Mouse (Mus musculus) cerebellum, adult 11 months (tissue): ENCODE data around the gene Angpt4.
A peak's percentile ranks its signal among the peaks of the same experiment; 100 is the strongest.

Source experiments
- DNase-seq: peaks from one replicate; pipeline ENCODE4 v3.0.0; 2022

The Angpt4 gene

DNA sequence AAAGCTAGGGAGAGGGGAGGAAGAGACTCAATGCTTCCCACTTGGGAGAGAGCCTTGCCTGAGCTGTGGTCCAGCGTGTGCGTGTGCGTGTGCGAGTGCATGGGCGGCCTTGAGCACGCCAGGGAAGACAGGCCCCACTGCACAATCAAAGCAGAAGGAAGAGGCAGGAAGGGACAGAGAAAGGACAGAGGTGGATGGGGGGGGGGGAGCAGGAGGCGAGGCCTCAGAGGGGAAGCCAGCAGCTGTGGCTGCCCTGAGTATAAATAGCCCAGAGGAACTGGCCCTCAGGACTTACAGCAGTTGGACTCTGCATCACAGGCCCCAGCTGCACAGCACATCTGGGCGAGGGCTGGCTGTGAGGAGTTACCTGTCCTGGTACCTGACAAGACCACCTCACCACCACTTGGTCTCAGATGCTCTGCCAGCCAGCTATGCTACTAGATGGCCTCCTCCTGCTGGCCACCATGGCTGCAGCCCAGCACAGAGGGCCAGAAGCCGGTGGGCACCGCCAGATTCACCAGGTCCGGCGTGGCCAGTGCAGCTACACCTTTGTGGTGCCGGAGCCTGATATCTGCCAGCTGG is at the start of gene Angpt4:
Gene Angpt4 (plus strand): TSS at position 292 of the 582 bp plus-strand sequence.
- no peak for DNase-seq

GRCm38 (mm10) chr2:151862257-151862810 is 48.7 kb upstream of the Angpt4 start:
- no peak for DNase-seq

- no peak for DNase-seq
Measured at GRCm38 (mm10) chr2:151864941-151865340, 46.1 kb upstream of the Angpt4 start.

DNA sequence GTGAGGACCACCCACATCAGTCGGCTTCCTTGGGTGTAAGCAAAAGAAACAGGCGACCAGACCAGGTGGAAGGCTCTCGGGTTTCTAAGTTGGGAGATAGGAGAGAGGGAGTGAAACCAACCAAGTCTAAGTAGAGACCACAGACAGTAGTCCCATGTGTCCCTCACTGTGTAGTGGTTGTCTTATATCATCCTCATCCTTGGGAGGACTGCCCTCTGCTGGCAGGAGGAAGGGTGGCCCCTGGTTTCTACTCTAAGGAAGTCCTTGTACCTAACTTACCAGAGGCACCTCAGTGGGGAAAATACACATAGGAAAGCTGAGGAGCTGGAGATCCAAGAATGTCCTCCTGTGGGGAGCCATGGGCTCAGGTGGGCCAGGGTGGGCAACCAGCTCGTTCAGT is 44.5 kb upstream of the Angpt4 start:
- DNase-seq: peak; percentile 7

- no peak for DNase-seq
Measured at GRCm38 (mm10) chr2:151868196-151868595, 42.8 kb upstream of the Angpt4 start.

DNA sequence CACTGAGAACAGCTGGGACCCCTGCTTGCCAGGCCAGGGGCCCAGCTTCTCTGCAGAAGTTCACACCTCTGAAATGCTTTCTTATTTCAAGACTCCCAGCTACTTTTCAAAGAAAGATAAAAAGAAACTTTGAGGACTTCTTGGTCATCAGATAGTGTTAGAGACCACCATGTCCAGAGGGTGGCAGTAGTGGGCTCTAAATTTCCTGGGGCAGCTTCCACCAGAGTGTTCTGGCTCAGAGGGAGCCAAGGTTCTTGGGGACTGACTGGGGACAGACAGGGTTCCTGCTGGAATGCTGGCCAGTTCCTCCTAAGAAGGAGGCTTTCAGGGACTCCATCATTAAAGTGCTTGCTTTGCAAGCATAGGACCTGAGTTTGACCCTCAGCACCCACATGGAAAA is 36.5 kb upstream of the Angpt4 start:
- DNase-seq: no peak

- DNase-seq: peak; percentile 37
Measured at GRCm38 (mm10) chr2:151876012-151876485, 35.0 kb upstream of the Angpt4 start.

DNA sequence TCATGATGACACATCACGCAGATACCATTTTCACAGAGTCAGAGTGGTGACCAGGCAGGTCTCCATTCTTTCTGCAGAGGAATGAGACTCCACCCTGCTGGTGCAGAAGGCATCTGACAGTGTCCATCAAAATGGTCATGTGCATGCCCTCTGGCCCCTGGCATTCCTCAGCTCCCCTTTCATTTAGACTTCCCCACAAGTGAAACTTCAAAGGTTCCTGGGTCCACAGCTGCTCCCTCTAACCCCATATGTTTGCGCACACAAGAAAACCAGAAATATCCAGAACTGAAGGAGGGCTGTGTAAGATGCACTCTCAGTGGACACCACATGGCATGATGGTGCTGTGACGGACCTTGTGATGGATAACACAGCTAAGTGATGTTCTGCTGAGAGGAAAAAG is 32.4 kb upstream of the Angpt4 start:
- DNase-seq: no peak

DNA sequence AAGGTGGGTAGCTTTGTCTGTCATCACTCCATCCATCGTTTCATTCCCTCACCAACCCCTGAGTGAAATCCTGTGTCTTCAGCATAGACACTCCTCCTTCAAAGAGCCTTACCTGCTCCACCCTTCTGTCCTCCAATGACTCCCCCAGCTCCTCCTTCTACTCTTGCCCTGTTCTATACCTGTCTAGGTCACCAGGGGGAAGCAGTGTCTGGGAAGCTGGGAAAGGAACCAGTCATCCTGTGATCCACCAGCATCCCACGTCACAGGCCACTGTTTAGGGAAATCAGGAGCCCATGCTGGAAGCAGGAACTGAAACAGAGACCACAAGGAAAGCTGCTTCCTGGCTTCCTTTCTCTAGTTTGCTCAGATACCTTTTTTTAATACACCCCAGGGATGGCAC is 31.2 kb upstream of the Angpt4 start:
- no peak for DNase-seq

GRCm38 (mm10) chr2:151891031-151891430 is 20.0 kb upstream of the Angpt4 start:
- DNase-seq: no peak

DNA sequence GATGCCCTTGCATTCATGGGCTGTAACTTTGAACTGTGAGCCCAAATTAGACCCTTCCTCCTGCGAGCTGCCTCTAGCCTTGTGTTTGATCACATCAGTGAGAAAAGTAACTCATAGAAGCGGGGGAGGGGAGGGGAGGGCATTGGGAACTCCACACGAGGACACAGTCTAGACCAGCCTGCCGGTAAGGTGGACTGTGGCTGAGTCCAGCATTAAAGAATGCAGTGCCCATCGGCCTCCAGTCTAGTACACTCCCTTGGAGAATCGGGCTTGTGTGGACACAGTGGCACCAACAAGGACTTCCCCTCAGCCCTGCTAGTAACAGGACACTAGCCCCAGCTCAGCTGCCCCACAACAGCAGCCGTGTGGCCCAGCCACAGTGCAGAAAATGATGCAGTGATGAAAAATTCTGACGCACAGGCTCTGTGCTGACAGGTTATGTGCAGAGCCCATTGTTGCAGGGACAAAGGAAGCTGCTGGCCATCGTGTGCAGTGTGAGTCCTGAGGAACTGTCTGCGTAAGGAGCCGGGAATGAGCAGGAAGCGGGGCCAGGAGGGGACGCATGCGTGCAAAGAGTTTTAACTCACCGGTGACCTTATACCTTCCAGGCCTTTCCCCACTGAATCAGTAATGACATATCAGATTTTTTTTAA is 17.8 kb upstream of the Angpt4 start:
- DNase-seq: no peak

GRCm38 (mm10) chr2:151894209-151894980 is 16.6 kb upstream of the Angpt4 start:
- DNase-seq: no peak

- DNase-seq: no peak
Measured at GRCm38 (mm10) chr2:151895911-151896310, 15.1 kb upstream of the Angpt4 start.

GRCm38 (mm10) chr2:151898106-151898505 is 12.9 kb upstream of the Angpt4 start:
- no peak for DNase-seq

- no peak for DNase-seq
Measured at GRCm38 (mm10) chr2:151900845-151901244, 10.2 kb upstream of the Angpt4 start.

GRCm38 (mm10) chr2:151903267-151903666 is 7.7 kb upstream of the Angpt4 start:
- no peak for DNase-seq

DNA sequence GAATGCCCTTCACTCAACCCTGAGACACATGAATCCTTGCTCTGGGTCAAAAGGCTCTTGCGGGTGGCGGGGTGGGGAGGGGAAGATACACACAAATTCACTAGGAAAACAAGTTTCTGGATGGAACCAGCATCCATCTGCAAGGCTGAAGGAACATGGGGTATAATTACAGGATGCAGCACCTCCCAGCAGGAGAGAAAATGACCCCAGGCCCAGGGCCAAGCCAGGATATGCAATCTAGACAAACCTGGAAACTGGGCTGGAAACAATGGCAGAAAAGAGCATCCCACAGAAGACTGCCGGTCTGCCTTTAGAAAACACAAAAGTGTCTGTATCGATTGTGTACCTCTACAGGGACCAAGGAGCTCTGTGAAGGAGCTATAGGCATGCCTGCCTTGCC is 7.1 kb upstream of the Angpt4 start:
- no peak for DNase-seq

DNA sequence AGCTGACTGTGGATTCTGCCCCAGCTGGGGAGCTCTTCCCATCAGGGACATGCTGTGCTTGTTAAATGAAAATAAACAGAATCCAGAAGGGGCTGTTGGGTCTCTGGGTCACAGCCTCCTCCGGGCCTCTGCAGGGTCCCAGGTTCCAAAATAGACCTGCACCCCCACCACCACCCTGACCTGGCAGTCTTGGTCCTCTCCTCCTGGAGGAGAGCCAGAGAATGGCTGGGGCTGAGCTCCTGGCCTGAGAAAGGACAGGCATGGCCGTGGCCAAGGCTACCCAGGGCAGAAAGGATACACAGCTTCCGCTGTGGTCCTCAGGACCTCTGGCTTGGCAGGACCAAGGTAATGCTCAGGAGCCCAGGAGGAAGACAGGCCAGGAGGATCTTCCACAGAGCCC is 6.4 kb upstream of the Angpt4 start:
- no peak for DNase-seq

GRCm38 (mm10) chr2:151907020-151907419 is 4.0 kb upstream of the Angpt4 start:
- no peak for DNase-seq

GRCm38 (mm10) chr2:151909386-151909785 is 1.6 kb upstream of the Angpt4 start:
- DNase-seq: no peak

DNA sequence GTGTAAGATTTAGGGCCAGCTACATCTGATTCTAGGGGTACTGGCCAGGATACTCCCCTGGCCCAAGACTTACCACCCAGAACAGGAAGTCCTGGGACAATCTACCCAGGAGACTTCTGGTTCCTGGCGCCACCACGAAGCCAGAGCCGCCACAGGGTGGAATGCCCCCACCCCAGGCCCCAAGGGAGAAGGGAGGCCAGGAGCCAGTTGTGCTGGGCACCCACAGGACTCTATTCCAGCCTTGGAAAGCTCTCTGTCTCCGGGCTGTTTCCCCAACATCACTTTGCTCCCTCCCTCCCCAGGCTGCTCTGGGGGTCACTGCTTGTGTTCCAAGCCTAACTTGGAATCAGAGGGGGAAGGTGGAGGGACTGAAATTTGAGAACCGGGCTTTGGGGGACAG is 512 bp upstream of the Angpt4 start:
- no peak for DNase-seq

DNA sequence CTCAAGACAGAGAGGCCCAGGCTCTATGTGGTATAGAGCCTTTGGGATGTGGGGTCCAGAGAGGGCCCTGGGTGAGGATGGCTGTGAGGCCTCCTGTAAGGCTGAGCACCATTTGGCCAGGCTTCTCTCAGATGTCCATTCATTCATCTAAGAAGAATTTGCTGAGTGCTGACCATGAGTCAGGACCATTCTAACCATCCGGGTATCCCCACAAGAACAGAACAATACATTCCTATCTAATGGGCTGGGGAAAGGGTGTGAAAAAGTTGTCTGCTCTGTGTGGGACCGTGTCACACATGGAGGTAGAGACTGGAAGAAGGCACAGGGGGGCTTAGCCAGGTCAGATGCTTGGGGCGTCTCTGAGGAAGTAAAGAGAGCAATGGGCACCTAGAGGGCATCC is 741 bp downstream of the Angpt4 start:
- DNase-seq: no peak

GRCm38 (mm10) chr2:151914120-151914519 is 3.1 kb downstream of the Angpt4 start:
- no peak for DNase-seq

GRCm38 (mm10) chr2:151915111-151915510 is 4.1 kb downstream of the Angpt4 start:
- no peak for DNase-seq
